Mouse (Mus musculus) gastrocnemius, adult 18-20 months (tissue): ENCODE measurements at regions not wholly inside any gene's neighbourhood (a gene's known extent, or its start where the extent isn't known, plus 50 kb on each side); places are given as distances from the start of the nearest gene placed in this dataset.
"Not testable (repeated sequence)": the region's sequence is repeated elsewhere in the genome, so short reads cannot be mapped to it uniquely, and the experiment has no call there.

Experiments used
- DNase-seq: peaks from one replicate; pipeline ENCODE4 v3.0.0; 2021; ENCODE audit warnings: low spot score

- no peak for DNase-seq
Observed at GRCm38 (mm10) chr13:60470426-60471398, 131.0 kb upstream of the Dapk1 start.

GRCm38 (mm10) chr13:60471602-60472001, 130.1 kb upstream of the Dapk1 start:
- no peak for DNase-seq

DNA sequence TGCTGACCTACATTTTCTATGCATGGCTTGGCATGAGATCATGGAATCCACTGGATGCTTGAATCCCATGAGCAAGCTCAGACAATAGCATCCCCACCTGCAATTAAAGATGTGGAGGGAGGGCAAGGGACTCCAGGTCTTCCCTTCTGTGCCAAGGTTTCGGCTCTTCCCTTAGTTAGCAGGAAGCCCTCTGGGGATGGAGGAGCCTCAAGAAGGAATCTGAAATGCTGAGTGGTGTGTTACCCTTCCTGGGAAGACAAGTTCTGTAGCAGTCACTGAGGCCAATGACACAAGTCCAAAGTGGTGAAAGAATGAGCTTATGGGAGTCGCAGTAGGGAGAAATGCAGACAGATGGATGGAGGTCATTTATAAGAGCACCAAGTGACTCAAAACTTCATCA, 125.4 kb upstream of the Dapk1 start:
- no peak for DNase-seq

DNA sequence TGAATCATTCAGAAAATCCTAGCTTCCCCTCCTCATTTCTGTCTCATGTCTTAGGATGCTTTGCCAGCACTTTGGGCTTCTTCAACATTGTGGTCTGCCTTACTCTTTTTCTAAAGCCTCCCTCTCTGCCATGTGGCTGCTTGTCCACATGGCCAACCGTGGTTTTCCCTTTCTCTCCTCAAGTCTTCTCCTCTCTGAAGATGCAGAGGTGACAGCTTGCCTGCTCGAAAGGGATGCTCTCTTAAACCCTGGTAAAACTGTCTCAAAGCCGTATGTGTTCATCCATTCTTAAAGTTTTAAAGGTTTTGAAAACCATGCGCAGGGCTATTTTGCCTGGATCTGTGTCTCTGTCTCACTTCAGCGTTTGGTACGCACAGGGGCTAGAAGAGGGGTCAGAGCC, 123.4 kb upstream of the Dapk1 start:
- no peak for DNase-seq

DNA sequence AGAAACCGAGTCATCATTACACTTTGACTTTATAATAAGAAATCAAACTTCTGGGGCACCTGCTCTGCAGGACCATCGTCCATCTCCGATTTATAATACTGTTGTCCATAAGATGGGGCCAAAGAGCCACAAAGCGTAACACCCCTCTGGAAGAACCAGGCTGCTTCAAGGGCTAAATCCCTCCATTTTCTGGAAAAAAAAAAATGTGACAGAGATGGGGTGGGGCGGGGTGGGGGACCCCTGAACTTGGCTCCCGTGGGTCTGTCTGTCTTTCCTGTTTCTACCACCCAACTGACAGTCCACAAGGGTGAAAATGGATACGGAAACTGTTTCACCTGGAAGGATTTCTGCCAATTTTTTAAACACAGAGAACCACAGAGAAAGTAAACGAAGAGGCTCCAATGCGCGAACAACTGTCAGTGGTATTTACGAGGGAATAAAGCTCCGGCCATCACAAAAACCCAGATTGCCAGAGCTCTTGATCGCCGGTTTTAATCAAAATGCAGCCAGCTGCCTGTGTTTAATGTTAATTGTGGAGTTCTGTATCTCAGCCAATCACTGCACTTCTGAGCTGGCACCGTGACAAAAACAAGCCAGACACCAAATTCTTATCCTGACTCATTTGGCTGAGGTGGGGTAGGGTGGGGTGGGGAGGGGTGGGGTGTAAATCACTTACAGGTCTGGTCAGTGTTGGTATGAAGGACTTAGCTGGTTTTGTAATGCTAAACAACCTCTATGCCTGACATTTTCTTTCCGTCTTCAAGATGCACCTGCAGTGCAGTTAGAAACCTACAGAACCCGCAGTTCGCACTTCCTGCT, 122.5 kb upstream of the Dapk1 start:
- DNase-seq: peak; percentile 54

GRCm38 (mm10) chr13:60479862-60480730, 121.7 kb upstream of the Dapk1 start:
- no peak for DNase-seq

DNA sequence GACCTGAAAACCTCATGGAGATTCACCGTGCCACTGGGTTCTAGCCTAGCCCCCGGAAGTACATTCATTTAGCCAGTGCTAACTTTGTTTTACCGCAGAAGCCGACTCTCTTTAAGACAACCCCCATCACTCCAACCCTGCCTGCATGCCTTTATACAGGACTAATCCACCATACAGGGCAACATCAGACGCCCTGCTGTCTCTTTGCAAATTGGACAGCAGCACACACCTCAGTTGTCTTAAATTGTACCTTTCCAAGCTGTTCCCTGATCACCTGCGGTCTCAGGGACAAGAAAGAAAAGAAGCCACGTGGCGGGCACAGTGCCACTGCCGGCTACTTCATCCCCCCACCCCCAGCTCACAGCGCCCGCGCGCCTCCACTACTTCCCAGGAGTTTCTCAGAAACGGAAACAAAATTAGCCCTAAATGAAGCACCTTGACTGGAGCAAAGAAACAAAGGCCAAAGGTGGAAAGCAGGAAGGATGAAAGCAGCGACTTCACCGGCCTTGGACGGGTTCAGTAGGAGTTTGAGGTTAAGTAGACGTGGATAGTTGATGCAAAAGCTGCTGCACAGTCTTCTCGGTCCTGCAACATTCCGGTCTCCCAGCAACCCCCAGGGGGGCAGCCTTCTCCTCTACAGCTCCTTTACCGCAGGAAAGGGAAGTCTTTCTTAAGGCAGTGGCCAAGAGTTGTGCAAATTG, 120.9 kb upstream of the Dapk1 start:
- no peak for DNase-seq

DNA sequence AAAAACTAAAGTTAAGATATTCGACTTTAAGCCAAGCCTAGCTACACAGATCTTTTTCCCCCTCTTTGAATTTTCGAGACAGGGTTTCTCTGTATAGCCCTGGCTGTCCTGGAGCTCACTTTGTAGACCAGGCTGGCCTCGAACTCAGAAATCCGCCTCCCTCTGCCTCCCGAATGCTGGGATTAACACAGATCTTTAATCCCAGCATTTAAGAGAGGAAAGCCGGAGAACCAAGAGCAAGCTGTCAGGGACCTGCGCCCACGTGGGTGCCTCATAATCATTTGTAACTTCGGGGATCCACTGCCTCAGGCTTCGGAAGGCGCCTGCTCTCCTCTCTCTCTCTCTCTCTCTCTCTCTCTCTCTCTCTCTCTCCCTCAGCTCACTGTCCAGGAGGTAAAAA, 120.3 kb upstream of the Dapk1 start:
- not testable (repeated sequence) for DNase-seq

GRCm38 (mm10) chr13:60481946-60482345, 119.8 kb upstream of the Dapk1 start:
- no peak for DNase-seq

GRCm38 (mm10) chr13:60486105-60486504, 115.6 kb upstream of the Dapk1 start:
- DNase-seq: peak; percentile 86

GRCm38 (mm10) chr13:60486871-60487270, 114.9 kb upstream of the Dapk1 start:
- no peak for DNase-seq

DNA sequence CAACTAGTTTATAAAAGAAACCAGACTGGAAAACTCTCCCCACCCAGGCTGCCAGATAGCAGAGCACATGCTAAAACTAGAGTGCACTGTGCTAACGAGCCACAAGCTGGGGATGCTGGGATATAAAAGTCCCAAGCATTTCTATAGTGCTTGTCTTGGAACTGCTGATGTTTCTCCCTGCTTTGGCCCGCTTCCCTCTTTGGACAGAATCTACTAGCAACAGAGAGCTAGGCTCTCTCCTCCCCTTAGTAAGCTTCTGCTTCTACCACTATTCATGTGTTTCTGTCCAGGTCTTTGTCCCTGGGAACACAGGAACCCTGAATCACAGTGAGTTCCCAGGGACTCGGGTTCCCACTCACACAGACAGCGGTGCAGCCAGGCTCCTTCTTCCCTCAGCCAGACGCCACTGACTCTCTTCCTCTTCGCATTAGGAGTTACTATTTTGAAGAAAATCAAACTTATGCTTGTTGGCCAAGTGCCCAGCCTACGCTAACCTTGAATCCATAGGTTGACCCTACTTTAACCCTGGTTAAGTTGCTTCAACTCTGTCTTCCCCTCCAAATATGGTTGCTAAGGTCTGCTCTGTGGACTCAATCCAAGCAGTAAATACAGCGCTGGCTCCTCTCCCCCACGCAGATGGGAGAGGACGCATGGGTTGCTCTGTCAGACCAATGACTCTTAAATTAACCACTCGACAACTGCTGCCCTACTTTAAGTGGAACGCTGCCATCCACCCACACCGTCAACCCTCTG, 113.4 kb upstream of the Dapk1 start:
- peak; percentile 83 for DNase-seq

GRCm38 (mm10) chr13:60488884-60489265, 112.9 kb upstream of the Dapk1 start:
- DNase-seq: no peak

- no peak for DNase-seq
Observed at GRCm38 (mm10) chr13:60491948-60492464, 109.7 kb upstream of the Dapk1 start.

DNA sequence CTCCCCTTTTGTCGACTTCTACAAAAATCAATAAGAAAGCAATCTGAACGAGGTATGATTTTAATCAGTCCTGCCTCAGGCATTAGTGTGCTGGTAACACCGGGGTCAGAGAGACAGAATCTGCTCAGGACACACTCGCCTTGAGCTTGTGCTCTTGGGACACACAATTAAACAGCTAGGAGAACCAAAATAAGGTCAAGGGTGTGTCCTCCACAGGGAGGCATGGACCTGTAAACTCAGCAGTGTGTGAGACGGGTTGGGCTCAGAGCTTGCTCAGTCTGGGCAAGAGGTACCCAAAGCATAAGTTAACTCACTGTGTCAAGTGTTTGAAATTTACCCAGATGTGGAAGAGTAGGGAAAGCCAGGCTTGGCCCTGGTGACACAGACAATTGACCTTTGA, 107.9 kb upstream of the Dapk1 start:
- DNase-seq: no peak

GRCm38 (mm10) chr13:60497714-60498400, 103.9 kb upstream of the Dapk1 start:
- peak; percentile 45 for DNase-seq

- DNase-seq: no peak
Observed at GRCm38 (mm10) chr13:60504196-60504595, 97.6 kb upstream of the Dapk1 start.

DNA sequence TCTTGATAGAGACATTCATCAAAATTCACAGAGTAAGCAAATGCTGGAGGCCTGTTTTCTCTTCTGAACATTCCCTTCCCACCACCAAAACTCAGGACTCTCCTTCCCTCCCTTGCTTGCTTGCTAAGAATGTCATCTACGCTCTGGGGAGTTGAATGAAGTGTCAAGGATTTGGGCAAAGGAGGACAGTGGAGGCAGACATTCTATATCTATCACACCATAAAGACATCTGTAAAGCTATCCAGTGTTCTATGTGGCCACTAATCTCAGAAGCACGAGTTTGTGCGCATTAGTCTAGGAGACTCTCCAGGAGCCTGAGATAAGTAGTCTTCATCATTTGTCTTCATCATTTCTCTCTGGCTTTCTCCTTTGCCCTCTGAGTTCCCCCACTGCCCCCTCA, 94.1 kb upstream of the Dapk1 start:
- no peak for DNase-seq

GRCm38 (mm10) chr13:60508054-60508453, 93.7 kb upstream of the Dapk1 start:
- peak; percentile 56 for DNase-seq
